Mouse (Mus musculus) embryonic facial prominence, embryonic 15.5 days (tissue): ENCODE results near the gene Krtap29-1. TPM values are rescaled to one million over a fixed set of nuclear protein-coding genes. Genes with fewer than 3 reads are reported as not detected.

Source experiments
- ATAC-seq: fragments of 200-750 bp; cut with Nextera tagmentation; 2 replicates; pipeline ENCODE4 v1.8.0; 2017; ENCODE audit warnings: low read depth, moderate TSS enrichment; ENCODE audit not compliant: insufficient number of reproducible peaks, low FRiP score, low TSS enrichment
- H3K27ac ChIP-seq: fragments of 300-500 bp; sonication (generic); replicated peaks from 2 replicates; pipeline ENCODE4 v1.5.1; 2015; ENCODE audit warnings: mild to moderate bottlenecking, inconsistent platforms
- H3K27me3 ChIP-seq: fragments of 300-500 bp; sonication (generic); 2 replicates; pipeline ENCODE4 v1.6.1; 2015; ENCODE audit warnings: inconsistent platforms
- H3K36me3 ChIP-seq: fragments of 300-500 bp; sonication (generic); 2 replicates; pipeline ENCODE4 v1.6.1; 2015; ENCODE audit warnings: mild to moderate bottlenecking, inconsistent platforms
- H3K4me1 ChIP-seq: fragments of 300-500 bp; sonication (generic); 2 replicates; pipeline ENCODE4 v1.6.1; 2015; ENCODE audit warnings: inconsistent platforms
- H3K4me2 ChIP-seq: fragments of 300-500 bp; sonication (generic); replicated peaks from 2 replicates; pipeline ENCODE4 v1.6.1; 2015; ENCODE audit warnings: mild to moderate bottlenecking, inconsistent platforms
- H3K4me3 ChIP-seq: fragments of 300-500 bp; sonication (generic); replicated peaks from 2 replicates; pipeline ENCODE4 v1.5.1; 2015; ENCODE audit warnings: mild to moderate bottlenecking, inconsistent platforms
- H3K9ac ChIP-seq: fragments of 300-500 bp; sonication (generic); 2 replicates; pipeline ENCODE4 v1.6.1; 2015; ENCODE audit warnings: inconsistent platforms
- H3K9me3 ChIP-seq: fragments of 300-500 bp; sonication (generic); replicated peaks from 2 replicates; pipeline ENCODE4 v1.6.1; 2016; ENCODE audit warnings: inconsistent platforms
- WGBS: fragments of 180-500 bp; shearing (Covaris S2); methylation state at CpG from one replicate; pipeline ENCODE4 v1.1.7; 2015; 5-methylcytosine and 5-hydroxymethylcytosine counted together
- polyA plus RNA-seq: library from polyadenylated mRNA; unstranded; fragments of >200 nt; fragmentation: Nextera tagmentation; extraction: Ambion mirVana; gene quantifications from 2 replicates; pipeline ENCODE4 v1.2.1, GENCODE M21; 2015

Gene Krtap29-1
- polyA plus RNA-seq, 1 experiment from 2014 or later, result not detected

GRCm38 (mm10) chr11:99993620-99994383 lies 14.9 kb upstream of the Krtap29-1 start, which contains the start of gene Krtap17-1:
Krtap17-1 (minus strand) TSS chr11:99993994.
- Histone ChIP-seq H3K9me3 (no peaks in the 10 kb centered on the region), H3K9ac (no peak within 1 kb of the TSS)

DNA sequence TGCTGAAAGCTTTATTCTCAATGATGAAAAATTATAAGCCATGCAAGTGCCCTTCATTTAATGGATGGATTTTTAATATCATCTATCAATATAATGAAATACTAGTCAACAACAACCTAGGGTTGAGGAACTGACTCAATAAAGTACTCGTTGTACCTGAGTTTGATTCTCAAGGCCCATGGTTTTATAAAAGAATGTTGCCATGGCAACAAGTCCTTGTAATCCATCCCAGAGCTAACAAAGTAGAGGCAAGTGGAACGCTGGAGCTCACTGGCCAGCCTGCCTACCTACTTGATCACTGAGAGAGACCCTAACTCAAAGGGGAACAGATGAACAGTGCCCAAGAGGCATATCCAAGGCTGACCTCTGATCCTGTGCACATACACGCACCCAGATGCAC lies 11.7 kb upstream of the Krtap29-1 start:
- Histone ChIP-seq H3K36me3 (no peaks in the 10 kb centered on the region), H3K27me3 (peaks cover 19% of the 10 kb centered on the region), H3K9me3 (no peaks in the 10 kb centered on the region), H3K4me1 (no peaks in the 10 kb centered on the region), H3K4me3 (no peak overlapping the region), H3K9ac (no peak overlapping the region), H3K27ac (no peak overlapping the region), H3K4me2 (no peak overlapping the region)
- 78% methylated on average over 3 of the region's 3 CpGs for WGBS
- ATAC-seq, result no peak

More at GRCm38 (mm10) chr11:99993620-99994383, 14.9 kb upstream of the Krtap29-1 start, which contains the start of gene Krtap17-1:
- 24% methylated on average over 26 of the region's 26 CpGs for WGBS
- H3K36me3 ChIP-seq, result no peaks in the 10 kb centered on the region
- H3K4me2 ChIP-seq, result no peak within 1 kb of the TSS
- no peak within 1 kb of the TSS for H3K27ac ChIP-seq
- ATAC-seq, result no peak
- peaks cover 19% of the 10 kb centered on the region for H3K27me3 ChIP-seq
- H3K4me1 ChIP-seq, result no peaks in the 10 kb centered on the region
- no peak within 1 kb of the TSS for H3K4me3 ChIP-seq

GRCm38 (mm10) chr11:99989881-99990405 lies 11.1 kb upstream of the Krtap29-1 start:
- H3K9me3 ChIP-seq, result no peaks in the 10 kb centered on the region
- no peak overlapping the region for H3K9ac ChIP-seq
- no peak overlapping the region for H3K27ac ChIP-seq
- H3K4me1 ChIP-seq, result no peaks in the 10 kb centered on the region
- peaks cover 19% of the 10 kb centered on the region for H3K27me3 ChIP-seq
- H3K36me3 ChIP-seq, result no peaks in the 10 kb centered on the region
- no peak overlapping the region for H3K4me2 ChIP-seq
- H3K4me3 ChIP-seq, result no peak overlapping the region
- ATAC-seq, result no peak
- 85% methylated on average over 6 of the region's 6 CpGs for WGBS

GRCm38 (mm10) chr11:99988530-99988929 lies 9.7 kb upstream of the Krtap29-1 start:
- peaks cover 8% of the 10 kb centered on the region for H3K27me3 ChIP-seq
- 89% methylated on average over 3 of the region's 3 CpGs for WGBS
- no peak overlapping the region for H3K27ac ChIP-seq
- no peak for ATAC-seq
- H3K4me1 ChIP-seq, result no peaks in the 10 kb centered on the region
- no peak overlapping the region for H3K9ac ChIP-seq
- H3K4me3 ChIP-seq, result no peak overlapping the region
- no peak overlapping the region for H3K4me2 ChIP-seq
- H3K36me3 ChIP-seq, result no peaks in the 10 kb centered on the region
- no peaks in the 10 kb centered on the region for H3K9me3 ChIP-seq

DNA sequence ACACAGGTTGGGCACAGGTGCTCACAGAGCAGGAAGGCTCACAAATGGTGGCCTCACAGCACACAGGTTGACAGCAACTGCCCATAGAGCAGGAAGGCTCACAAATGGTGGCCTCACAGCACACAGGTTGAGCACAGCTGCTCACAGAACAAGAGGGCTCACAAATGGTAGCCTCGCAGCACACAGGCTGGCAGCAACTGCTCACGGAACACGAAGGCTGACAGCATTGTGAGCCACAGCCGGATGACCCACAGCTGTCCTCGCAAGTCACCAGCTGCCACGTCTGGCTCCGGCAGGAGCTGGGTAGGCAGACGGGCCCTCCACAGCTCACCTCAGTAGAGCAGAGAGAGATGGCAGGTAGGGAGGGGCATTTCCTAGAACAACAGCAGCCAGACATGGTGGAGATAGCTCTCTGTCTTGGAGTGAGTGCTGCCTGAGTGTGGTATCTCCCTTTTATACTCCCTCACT lies 7.4 kb upstream of the Krtap29-1 start, which contains the start of gene Krtap16-1:
TSS of gene Krtap16-1 (minus strand) at position 418 of the 468 bp plus-strand sequence.
- Histone ChIP-seq H3K4me3 (no peak within 1 kb of the TSS), H3K9ac (no peak within 1 kb of the TSS), H3K4me1 (no peaks in the 10 kb centered on the region), H3K27ac (no peak within 1 kb of the TSS), H3K27me3 (no peaks in the 10 kb centered on the region; the same call in 1 of the 2 replicates), H3K9me3 (no peaks in the 10 kb centered on the region), H3K36me3 (no peaks in the 10 kb centered on the region), H3K4me2 (no peak within 1 kb of the TSS)
- WGBS, result 79% methylated on average over 8 of the region's 8 CpGs
- ATAC-seq, result peak; percentile 29; the same call in 1 of the 2 replicates

DNA sequence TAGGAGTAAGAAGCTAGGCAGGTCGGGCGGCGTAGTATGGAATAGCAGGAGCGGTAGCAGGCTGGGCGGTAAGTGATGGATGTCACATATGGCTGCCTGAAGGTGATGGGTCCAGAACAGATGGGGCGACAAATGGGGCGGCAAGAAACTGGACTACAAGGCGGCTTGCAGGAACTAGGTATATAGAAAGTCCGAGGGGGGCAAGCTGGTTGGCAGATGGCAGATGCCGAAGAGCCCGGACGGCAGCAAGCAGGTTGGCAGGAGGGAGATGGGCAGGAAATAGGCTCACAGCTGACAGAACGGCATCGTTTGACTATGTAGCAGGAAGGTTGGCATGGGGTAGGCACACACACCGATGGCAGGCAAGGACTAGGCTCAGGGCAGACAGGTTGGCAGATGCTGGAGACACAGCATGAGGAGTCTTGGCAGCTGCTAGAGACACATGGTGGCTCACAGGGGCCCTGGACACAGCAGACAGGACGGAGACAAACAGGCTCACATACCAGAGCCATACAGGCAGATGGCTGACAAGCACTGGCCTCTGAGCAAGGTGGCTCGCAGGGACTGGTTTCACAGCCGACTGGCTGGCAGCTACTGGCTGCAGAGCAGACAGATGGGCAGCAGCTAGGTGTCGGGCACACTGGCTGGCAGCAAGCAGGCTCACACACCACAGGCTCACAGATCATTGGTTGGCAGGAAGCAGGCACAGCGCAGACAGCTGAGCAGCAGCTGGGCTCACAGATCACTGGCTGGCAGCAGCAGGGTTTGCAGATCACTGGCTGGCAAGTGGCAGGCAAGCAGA lies 6.6 kb upstream of the Krtap29-1 start:
- Histone ChIP-seq H3K9me3 (no peaks in the 10 kb centered on the region), H3K9ac (no peak overlapping the region), H3K4me1 (no peaks in the 10 kb centered on the region), H3K27ac (no peak overlapping the region), H3K4me2 (no peak overlapping the region), H3K36me3 (no peaks in the 10 kb centered on the region), H3K27me3 (no peaks in the 10 kb centered on the region; the same call in 1 of the 2 replicates), H3K4me3 (no peak overlapping the region)
- WGBS, result 75% methylated on average over 20 of the region's 20 CpGs
- ATAC-seq, result peak; percentile 15; the same call in 1 of the 2 replicates

- WGBS, result 88% methylated on average over 1 of the region's 1 CpGs
- no peak overlapping the region for H3K27ac ChIP-seq
- no peaks in the 10 kb centered on the region for H3K9me3 ChIP-seq
- ATAC-seq, result no peak
- H3K4me3 ChIP-seq, result no peak overlapping the region
- H3K4me1 ChIP-seq, result no peaks in the 10 kb centered on the region
- no peaks in the 10 kb centered on the region for H3K36me3 ChIP-seq
- H3K4me2 ChIP-seq, result no peak overlapping the region
- no peaks in the 10 kb centered on the region; the same call in 1 of the 2 replicates for H3K27me3 ChIP-seq
- no peak overlapping the region for H3K9ac ChIP-seq
Observed at GRCm38 (mm10) chr11:99983442-99983841, 4.6 kb upstream of the Krtap29-1 start.

DNA sequence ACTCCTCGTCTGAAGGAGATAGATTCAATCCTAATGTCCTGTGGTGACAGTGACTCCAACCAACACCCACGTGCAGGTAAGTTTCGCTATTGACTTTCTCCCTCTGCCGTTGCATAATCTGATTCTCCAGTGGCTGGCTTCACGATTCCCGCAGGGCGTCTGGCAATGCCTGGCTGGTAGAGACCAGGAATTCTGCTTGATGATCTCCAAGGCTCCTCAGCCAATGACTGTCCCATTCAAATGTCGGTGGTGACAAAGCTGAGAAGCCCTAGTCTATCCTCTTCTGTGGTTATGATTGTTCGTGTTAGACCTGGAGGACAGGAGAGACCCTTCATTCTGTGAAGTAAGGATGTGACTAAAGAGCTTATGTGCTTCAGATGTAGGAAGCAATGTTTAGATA lies 3.9 kb upstream of the Krtap29-1 start:
- Histone ChIP-seq H3K4me2 (no peak overlapping the region), H3K4me3 (no peak overlapping the region), H3K27ac (no peak overlapping the region), H3K27me3 (no peaks in the 10 kb centered on the region; the same call in 1 of the 2 replicates), H3K9ac (no peak overlapping the region), H3K36me3 (no peaks in the 10 kb centered on the region), H3K9me3 (no peaks in the 10 kb centered on the region), H3K4me1 (no peaks in the 10 kb centered on the region)
- WGBS, result 84% methylated on average over 9 of the region's 9 CpGs
- no peak for ATAC-seq

DNA sequence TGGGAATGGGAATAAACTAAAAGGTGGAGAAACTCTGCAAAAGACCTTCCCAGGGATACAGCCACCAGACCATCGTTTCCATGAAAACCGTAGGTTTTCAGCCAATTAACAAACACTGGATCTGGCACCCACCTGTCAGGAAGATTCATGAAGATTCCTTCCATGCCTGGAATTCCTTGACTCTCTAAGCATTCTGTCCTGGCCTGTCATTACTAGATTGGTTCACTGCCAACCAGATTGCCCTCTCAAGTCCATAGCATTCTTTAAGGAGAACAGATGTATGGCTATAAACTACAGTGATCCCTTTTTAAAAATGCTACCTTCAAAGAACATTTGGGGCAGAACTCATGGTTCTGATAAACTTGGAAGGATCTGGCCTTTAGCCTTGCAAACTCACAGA lies 12.9 kb downstream of the Krtap29-1 start:
- 34% methylated on average over 2 of the region's 2 CpGs for WGBS
- no peaks in the 10 kb centered on the region for H3K4me1 ChIP-seq
- no peak overlapping the region for H3K4me3 ChIP-seq
- no peak overlapping the region for H3K9ac ChIP-seq
- no peak for ATAC-seq
- no peak overlapping the region for H3K4me2 ChIP-seq
- H3K27me3 ChIP-seq, result no peaks in the 10 kb centered on the region
- no peaks in the 10 kb centered on the region for H3K9me3 ChIP-seq
- no peak overlapping the region for H3K27ac ChIP-seq
- H3K36me3 ChIP-seq, result no peaks in the 10 kb centered on the region

DNA sequence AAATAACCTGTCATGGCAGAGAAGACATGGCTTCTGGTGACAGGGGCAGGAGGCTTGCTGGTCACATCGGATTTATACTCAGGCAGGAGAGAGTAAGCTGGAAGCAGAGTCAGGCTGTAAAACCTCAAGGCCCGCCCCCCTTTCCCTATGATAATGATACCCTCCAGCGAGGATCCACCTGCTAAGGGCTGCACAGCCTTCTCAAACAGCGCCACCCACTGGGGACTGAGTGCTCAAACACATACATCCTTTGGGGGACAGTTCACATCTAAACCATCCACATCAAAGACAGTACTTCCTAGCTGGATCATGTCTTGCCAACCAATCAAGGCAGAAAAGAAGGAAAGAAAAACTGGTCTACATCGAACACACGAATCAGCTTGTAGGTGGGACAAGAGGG lies 14.6 kb downstream of the Krtap29-1 start:
- H3K4me1 ChIP-seq, result no peaks in the 10 kb centered on the region
- no peak overlapping the region for H3K9ac ChIP-seq
- no peak overlapping the region for H3K27ac ChIP-seq
- no peak for ATAC-seq
- H3K9me3 ChIP-seq, result no peaks in the 10 kb centered on the region
- no peak overlapping the region for H3K4me3 ChIP-seq
- no peaks in the 10 kb centered on the region for H3K36me3 ChIP-seq
- WGBS, result 56% methylated on average over 6 of the region's 6 CpGs
- H3K27me3 ChIP-seq, result no peaks in the 10 kb centered on the region
- no peak overlapping the region for H3K4me2 ChIP-seq

DNA sequence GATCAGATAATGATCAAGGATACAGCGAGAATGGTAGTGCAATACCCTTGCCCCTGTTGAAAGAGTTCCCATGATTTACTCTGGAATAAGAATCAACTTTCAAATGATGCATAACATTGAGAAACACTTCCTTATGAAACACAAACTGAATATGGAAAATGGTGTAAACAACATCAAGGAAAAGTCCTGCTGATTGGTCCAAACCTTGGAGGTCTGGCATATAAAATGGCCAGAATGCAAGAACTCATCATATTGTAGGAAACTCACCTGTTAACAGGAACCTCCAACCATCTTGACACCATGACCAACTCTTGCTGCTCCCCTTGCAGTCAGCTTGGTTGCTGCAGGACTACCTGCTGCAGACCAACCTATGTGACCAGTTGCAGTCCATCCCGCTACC lies 30.7 kb downstream of the Krtap29-1 start, which contains the start of gene Krtap9-5:
TSS of gene Krtap9-5 (plus strand) at position 301 of the 400 bp plus-strand sequence.
- no peak for ATAC-seq
- no peak within 1 kb of the TSS for H3K9ac ChIP-seq
- H3K27ac ChIP-seq, result no peak within 1 kb of the TSS; the same call in 1 of the 2 replicates
- WGBS, result 75% methylated on average over 2 of the region's 2 CpGs
- H3K4me3 ChIP-seq, result no peak within 1 kb of the TSS
- no peaks in the 10 kb centered on the region for H3K4me1 ChIP-seq
- H3K4me2 ChIP-seq, result no peak within 1 kb of the TSS
- no peaks in the 10 kb centered on the region for H3K27me3 ChIP-seq
- no peaks in the 10 kb centered on the region for H3K9me3 ChIP-seq
- H3K36me3 ChIP-seq, result no peaks in the 10 kb centered on the region
